Mouse (Mus musculus): ENCODE data around the gene Kif13a. TPM values are rescaled to one million over a fixed set of nuclear protein-coding genes. Genes with fewer than 3 reads are reported as not detected.

Gene Kif13a
- polyA plus RNA-seq, 1 experiment from 2014 or later, result 18.5 TPM

DNA sequence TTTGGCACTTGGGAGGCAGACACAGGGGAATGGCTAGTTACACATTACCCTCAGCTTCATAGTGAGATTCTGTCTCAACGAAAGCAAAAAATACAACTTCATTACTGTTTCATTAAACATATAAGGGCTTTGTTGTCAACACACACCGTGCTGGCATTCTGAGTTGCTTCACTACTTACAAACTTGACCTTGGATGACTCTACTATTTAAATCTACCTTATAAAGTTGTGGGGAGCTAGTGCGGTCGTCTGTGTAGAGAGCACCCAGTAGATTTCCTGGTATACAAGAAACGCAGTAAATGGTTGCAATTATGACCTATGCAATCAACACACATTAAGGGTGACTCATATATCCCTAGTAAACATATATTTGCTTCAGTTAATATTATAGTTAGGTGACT, 201.3 kb downstream of the Kif13a start:
- Histone ChIP-seq H3K4me1 (peaks cover 20% of the 10 kb centered on the region), H3K9ac (peak overlapping the region; percentile 53), H3K9me3 (no peaks in the 10 kb centered on the region), H3K4me2 (peak overlapping the region; percentile 57), H3K36me3 (replicated peaks) (no peaks in the 10 kb centered on the region), H3K27me3 (no peaks in the 10 kb centered on the region), H3K27ac (peak overlapping the region; percentile 71), H3K4me3 (replicated peaks) (peak overlapping the region; percentile 100)
- peak; percentile 25 for ATAC-seq (ENCODE audit: low FRiP score)
- WGBS, result 42% methylated on average over 5 of the region's 5 CpGs

DNA sequence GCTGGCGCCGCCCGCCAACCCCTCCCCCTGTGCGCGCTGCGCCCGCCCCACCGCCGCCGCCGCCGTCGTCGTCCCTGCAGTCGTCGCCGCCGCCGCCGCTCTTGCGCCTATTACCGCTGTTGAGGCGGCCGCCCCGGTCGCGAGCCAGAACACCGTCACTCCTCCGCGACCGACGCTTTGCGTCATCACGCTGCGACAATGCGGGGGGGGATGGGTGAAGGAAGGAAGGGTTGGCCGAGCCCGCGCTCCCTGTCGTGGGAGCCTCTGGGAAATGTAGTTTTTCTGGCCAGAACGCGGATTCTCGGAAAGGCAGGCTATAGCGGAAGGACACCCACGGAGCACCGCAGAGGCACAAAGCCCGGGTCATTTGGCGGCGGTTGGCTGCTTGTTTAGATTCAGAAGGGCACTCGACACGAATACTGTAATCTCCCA, 201.8 kb downstream of the Kif13a start, which contains the start of gene Nup153:
Nup153 (minus strand) TSS at position 104 of the 432 bp plus-strand sequence.
- WGBS, result under 1% methylated on average over 51 of the region's 51 CpGs
- no peaks in the 10 kb centered on the region for H3K9me3 ChIP-seq

DNA sequence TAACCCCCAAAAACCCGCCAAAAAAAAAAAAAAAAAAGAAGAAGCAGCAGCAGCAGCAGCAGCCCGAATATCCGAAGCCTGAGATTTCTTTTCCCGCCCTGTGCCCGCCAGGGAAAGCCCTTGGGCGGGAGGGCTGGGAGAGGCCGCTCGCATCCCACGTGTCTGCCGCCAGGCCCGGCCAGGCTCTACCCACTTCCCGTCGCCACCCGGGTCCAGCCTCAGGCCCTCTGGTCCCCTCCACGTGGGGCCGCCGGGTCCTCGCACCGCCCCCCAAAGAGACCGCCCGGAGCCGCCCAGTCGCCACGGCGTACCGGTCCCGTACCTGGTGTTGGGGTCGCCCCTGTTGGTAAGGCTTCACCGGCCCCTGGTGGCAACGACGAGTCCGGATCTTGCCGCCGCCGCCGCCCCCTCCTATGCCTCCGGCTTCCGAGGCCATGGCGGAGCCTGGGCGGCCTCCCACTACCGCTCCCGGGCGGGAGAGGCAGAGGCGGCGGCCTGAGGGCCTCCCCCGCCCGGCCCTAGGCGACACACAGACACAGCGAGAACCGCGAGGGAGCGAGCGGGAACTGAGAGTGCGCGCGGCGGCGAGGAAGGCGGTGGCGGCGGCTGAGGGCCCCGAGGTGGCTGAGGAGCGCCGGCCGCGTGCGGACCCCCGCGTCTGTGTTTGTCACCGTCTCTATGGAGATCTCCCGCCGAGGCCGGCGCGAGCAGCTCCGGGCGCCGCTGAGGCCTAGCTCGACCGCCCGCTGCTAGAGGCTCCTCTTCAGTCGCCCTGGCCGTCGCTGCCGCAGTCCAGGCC, 202.4 kb downstream of the Kif13a start:
- H3K9ac ChIP-seq, result peak overlapping the region; percentile 97
- H3K9me3 ChIP-seq, result no peaks in the 10 kb centered on the region
- H3K27ac ChIP-seq, result peak overlapping the region; percentile 96
- peak; percentile 87 for ATAC-seq (ENCODE audit: low FRiP score)
- peaks cover 20% of the 10 kb centered on the region for H3K4me1 ChIP-seq
- H3K4me2 ChIP-seq, result peak overlapping the region; percentile 70
- H3K4me3 ChIP-seq (replicated peaks), result peak overlapping the region; percentile 100
- H3K36me3 ChIP-seq (replicated peaks), result no peaks in the 10 kb centered on the region
- under 1% methylated on average over 82 of the region's 85 CpGs for WGBS
- no peaks in the 10 kb centered on the region for H3K27me3 ChIP-seq

More for the DNA sequence above, 201.8 kb downstream of the Kif13a start, which contains the start of gene Nup153:
- H3K4me2 ChIP-seq, result peak within 1 kb of the TSS; percentile 70
- peak; percentile 93 for ATAC-seq (ENCODE audit: low FRiP score)
- no peaks in the 10 kb centered on the region for H3K36me3 ChIP-seq (replicated peaks)
- peak within 1 kb of the TSS; percentile 96 for H3K27ac ChIP-seq
- H3K4me1 ChIP-seq, result peaks cover 20% of the 10 kb centered on the region
- H3K9ac ChIP-seq, result peak within 1 kb of the TSS; percentile 97
- no peaks in the 10 kb centered on the region for H3K27me3 ChIP-seq
- peak within 1 kb of the TSS; percentile 100 for H3K4me3 ChIP-seq (replicated peaks)

DNA sequence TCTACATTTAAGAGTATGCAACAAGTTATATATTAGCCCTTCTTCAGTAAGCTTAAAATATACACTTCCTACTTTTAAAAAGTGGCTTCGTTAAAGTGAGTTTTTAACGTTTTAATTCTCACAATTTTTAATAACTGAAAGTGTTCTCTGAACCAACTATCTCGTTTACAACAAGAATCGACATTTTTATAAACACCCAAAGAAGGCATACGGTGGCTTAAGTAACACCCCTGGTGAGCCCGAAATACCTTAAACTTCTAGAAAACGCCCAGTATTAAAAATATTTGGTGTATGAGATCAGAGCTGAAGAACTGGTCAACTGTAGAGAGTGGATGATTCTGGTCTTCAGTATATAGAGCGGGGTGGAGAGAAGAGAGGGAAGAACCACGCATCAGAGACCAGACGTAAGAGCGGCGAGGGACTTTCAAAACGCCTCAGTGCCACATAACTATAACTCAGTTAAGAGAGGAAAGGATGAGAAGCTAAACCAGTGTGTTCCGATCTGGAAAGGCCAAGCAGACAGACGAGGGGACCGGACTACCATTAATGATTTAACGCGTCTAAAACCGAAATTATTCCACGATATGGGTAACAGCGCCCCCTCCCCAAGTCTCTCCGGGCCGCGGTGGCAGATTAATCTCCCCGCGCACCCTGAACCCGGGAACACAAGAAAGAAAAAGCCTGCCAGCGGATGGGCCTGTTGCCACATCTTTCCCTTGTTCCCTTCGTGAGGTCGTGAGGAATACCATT, 203.2 kb downstream of the Kif13a start:
- no peaks in the 10 kb centered on the region for H3K27me3 ChIP-seq
- peak overlapping the region; percentile 100 for H3K4me3 ChIP-seq (replicated peaks)
- peak overlapping the region; percentile 70 for H3K4me2 ChIP-seq
- under 1% methylated on average over 30 of the region's 30 CpGs for WGBS
- H3K36me3 ChIP-seq (replicated peaks), result no peaks in the 10 kb centered on the region
- peak overlapping the region; percentile 96 for H3K27ac ChIP-seq
- ATAC-seq (ENCODE audit: low FRiP score), result no peak
- peaks cover 22% of the 10 kb centered on the region for H3K4me1 ChIP-seq
- H3K9me3 ChIP-seq, result no peaks in the 10 kb centered on the region
- H3K9ac ChIP-seq, result peak overlapping the region; percentile 97

DNA sequence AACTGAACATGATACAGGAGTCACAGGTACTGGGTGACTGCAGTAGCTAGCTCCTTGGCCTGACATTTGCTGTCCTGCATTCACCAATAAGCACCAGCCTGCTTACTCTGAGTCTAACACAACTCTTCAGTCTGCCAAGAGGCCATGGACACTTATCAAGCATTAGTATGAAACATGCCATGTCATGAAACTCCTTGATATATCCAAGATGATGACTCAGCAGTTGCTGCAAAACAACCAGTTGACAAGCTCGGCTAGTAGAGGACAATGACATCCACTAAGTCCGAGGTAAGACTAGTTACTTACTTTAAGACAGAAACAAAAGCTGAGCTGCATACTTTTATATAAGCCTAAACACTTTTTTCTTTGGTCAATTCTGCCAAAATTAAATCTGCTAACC, 204.4 kb downstream of the Kif13a start:
- Histone ChIP-seq H3K4me1 (peaks cover 22% of the 10 kb centered on the region), H3K9me3 (no peaks in the 10 kb centered on the region), H3K4me2 (peak overlapping the region; percentile 42), H3K9ac (no peak overlapping the region), H3K27ac (no peak overlapping the region), H3K4me3 (replicated peaks) (peak overlapping the region; percentile 12; the same call in 1 of the 2 replicates), H3K36me3 (replicated peaks) (no peaks in the 10 kb centered on the region), H3K27me3 (no peaks in the 10 kb centered on the region)
- ATAC-seq (ENCODE audit: low FRiP score), result no peak
- WGBS, result 26% methylated on average over 2 of the region's 2 CpGs

DNA sequence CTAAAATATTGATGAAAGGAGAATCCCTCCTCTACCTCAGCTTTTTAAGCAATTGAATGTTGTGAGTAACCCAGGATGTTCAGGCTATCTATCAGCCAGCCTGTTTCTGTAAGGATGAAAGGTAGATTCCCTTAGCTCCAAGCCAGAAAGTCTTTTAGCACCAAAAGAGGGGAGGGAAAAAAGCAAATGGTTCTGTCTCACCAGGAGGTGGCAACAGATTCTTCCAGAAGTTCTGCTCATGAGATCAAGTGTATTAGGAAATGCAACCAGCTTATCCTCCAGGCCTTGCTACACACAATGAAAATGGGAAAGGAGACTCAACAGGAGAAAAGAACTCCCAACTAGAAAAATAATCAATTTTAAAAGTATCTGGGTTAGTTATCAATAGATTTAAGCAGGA, 205.3 kb downstream of the Kif13a start:
- no peaks in the 10 kb centered on the region for H3K9me3 ChIP-seq
- ATAC-seq (ENCODE audit: low FRiP score), result no peak
- H3K36me3 ChIP-seq (replicated peaks), result no peaks in the 10 kb centered on the region
- no peak overlapping the region for H3K27ac ChIP-seq
- H3K4me2 ChIP-seq, result no peak overlapping the region
- no peak overlapping the region for H3K4me3 ChIP-seq (replicated peaks)
- H3K27me3 ChIP-seq, result no peaks in the 10 kb centered on the region
- no peak overlapping the region for H3K9ac ChIP-seq
- peaks cover 26% of the 10 kb centered on the region for H3K4me1 ChIP-seq

DNA sequence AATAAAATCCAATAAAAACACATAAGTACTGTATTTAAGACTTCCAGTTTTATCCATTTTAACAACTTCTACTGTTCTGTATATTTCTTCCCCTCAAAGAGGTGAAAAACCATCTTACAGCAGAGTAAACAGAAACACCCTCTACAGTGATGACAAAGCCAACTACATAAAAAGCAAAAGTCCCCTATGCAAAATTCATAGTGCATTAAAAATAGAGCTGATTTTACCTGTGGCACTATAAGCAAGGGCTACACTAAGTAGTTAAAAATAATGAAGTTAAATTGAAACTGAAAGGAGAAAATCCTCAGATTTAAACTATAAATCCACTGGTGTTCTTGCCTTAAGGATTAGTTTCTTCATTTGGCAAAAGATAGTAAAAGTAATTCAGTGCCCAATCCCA, 208.7 kb downstream of the Kif13a start:
- peaks cover 23% of the 10 kb centered on the region for H3K4me1 ChIP-seq
- no peaks in the 10 kb centered on the region for H3K27me3 ChIP-seq
- H3K4me3 ChIP-seq (replicated peaks), result no peak overlapping the region
- ATAC-seq (ENCODE audit: low FRiP score), result no peak
- no peak overlapping the region for H3K4me2 ChIP-seq
- H3K36me3 ChIP-seq (replicated peaks), result peaks cover 8% of the 10 kb centered on the region
- no peaks in the 10 kb centered on the region for H3K9me3 ChIP-seq
- H3K9ac ChIP-seq, result no peak overlapping the region
- no peak overlapping the region for H3K27ac ChIP-seq

DNA sequence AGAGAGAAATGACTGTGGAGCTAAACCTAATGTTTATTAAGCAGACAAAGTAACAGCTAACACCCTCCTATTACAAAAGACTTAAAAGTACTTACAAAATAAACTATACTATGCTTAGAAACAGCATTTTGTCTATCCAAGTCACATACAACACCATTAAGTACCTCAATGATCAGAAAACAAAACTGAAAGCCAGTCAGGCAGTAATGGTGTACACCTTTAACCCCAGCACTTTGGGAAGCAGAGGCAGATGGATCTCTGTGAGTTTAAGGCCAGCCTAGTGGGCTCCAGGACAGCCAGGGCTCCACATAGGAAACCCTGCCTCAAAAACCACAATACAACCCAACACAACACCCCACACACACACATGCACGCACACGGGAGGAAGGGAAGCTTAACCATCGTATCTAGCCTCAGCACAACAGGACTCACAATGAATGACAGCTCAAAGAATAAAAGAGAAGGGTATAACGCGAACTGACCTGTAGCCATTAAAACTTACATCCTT, 210.7 kb downstream of the Kif13a start:
- H3K9ac ChIP-seq, result no peak overlapping the region
- H3K36me3 ChIP-seq (replicated peaks), result peaks cover 14% of the 10 kb centered on the region
- no peak overlapping the region for H3K4me2 ChIP-seq
- ATAC-seq (ENCODE audit: low FRiP score), result no peak
- H3K4me3 ChIP-seq (replicated peaks), result no peak overlapping the region
- H3K27ac ChIP-seq, result no peak overlapping the region
- no peaks in the 10 kb centered on the region for H3K27me3 ChIP-seq
- H3K4me1 ChIP-seq, result peaks cover 6% of the 10 kb centered on the region; the same call in 1 of the 2 replicates
- H3K9me3 ChIP-seq, result no peaks in the 10 kb centered on the region
- 77% methylated on average over 5 of the region's 5 CpGs for WGBS

DNA sequence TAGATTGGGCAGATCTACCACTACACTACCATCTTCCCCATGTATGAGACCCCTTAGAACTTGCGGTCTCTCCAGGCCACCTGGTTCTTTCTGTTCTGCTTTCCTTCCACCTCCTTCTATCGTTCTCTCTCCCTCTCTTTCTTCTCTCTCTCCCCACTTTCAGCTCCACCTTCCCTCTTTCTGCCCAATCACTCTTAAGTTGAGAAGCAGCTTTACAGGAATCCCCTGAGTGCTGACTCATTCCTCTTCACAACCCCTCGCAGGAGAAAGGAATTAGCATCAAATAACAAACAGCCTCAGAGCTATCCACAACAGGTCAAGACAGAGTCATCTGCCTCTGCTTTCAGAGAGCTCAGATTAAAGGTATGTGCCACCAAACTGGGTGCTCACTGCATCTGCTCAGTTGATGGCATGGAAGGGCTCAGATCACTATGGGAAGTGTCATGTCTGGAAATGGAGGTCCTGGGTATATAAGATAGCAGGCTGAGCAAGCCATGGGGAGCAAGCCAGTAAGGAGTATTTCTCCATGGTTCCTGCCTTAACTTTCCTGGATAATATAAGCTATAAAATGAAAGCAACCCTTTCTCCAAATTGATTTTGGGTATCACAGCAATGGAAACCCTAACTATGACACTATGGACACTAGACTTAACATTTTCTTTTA, 213.6 kb downstream of the Kif13a start:
- no peak for ATAC-seq (ENCODE audit: low FRiP score)
- H3K27me3 ChIP-seq, result no peaks in the 10 kb centered on the region
- H3K4me1 ChIP-seq, result peaks cover 4% of the 10 kb centered on the region; the same call in 1 of the 2 replicates
- H3K36me3 ChIP-seq (replicated peaks), result peaks cover 36% of the 10 kb centered on the region
- no peak overlapping the region for H3K27ac ChIP-seq
- no peak overlapping the region for H3K4me3 ChIP-seq (replicated peaks)
- H3K9ac ChIP-seq, result no peak overlapping the region
- 71% methylated on average over 3 of the region's 3 CpGs for WGBS
- H3K9me3 ChIP-seq, result no peaks in the 10 kb centered on the region
- H3K4me2 ChIP-seq, result no peak overlapping the region

DNA sequence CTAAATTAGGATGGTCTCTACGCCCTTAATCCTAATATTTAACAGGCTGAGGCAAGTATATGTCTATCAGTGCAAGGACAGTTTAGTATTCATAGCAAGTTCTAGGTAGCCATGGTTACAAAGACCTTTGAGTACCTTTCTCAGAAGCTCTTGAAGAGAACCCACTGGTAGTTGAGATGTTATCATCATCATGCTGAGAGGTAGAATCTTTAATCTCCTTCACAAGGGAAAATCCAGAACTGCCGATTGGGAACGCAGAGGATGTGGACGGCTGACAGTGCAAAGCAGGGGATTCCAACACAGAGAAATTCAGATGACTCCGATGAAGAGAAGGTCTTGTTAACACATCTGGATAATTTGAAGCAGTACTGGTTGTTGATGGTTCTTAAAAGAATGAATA, 216.2 kb downstream of the Kif13a start:
- no peak overlapping the region for H3K27ac ChIP-seq
- H3K27me3 ChIP-seq, result no peaks in the 10 kb centered on the region
- no peak overlapping the region for H3K9ac ChIP-seq
- no peaks in the 10 kb centered on the region for H3K9me3 ChIP-seq
- no peaks in the 10 kb centered on the region for H3K4me1 ChIP-seq
- 86% methylated on average over 5 of the region's 5 CpGs for WGBS
- peaks cover 52% of the 10 kb centered on the region for H3K36me3 ChIP-seq (replicated peaks)
- no peak overlapping the region for H3K4me2 ChIP-seq
- ATAC-seq (ENCODE audit: low FRiP score), result no peak
- H3K4me3 ChIP-seq (replicated peaks), result no peak overlapping the region

DNA sequence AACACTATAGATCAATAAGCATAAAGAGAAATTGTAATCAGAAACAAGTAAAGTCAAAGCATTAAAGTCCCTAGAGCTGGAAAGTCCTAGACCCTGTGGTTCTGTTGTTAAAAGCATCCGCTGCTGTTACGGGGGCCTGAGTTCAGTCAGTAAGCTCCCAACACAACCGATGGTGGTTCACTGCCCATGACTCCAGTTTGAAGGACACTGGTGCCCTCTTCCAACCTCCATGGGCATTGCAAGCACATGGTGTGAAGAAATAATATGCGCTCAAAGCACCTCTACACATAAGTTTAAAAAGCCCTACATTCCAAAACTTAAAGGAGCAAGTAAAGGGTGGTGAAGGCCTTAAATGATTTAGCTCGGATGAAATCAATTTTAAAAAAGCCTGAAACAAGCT, 226.5 kb downstream of the Kif13a start:
- Histone ChIP-seq H3K27ac (no peak overlapping the region), H3K4me3 (replicated peaks) (no peak overlapping the region), H3K9me3 (no peaks in the 10 kb centered on the region), H3K36me3 (replicated peaks) (peaks cover 34% of the 10 kb centered on the region), H3K9ac (no peak overlapping the region), H3K4me2 (no peak overlapping the region), H3K27me3 (no peaks in the 10 kb centered on the region), H3K4me1 (no peaks in the 10 kb centered on the region)
- ATAC-seq (ENCODE audit: low FRiP score), result no peak
- 83% methylated on average over 5 of the region's 5 CpGs for WGBS

DNA sequence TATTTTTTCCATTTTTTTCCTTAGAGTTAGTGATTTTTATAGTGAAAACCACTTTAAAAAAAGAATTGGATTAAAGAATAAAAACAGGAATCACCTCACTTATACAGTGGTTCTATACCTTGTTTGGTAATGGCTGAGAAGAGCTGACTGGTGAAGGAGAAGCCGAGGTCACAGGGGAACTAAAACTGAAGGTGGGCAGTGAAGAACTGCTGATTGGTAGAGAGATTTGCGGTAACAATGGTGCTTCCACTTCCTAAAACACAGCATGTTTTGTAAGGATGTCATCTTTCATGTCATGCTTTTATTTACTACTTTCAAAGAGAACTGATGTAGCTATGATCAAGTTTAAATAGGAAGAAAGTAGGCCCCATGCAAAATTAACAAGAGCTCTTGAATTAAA, 228.2 kb downstream of the Kif13a start:
- Histone ChIP-seq H3K36me3 (replicated peaks) (peaks cover 29% of the 10 kb centered on the region), H3K4me2 (no peak overlapping the region), H3K27ac (no peak overlapping the region), H3K27me3 (no peaks in the 10 kb centered on the region), H3K4me1 (no peaks in the 10 kb centered on the region), H3K9ac (no peak overlapping the region), H3K4me3 (replicated peaks) (no peak overlapping the region), H3K9me3 (no peaks in the 10 kb centered on the region)
- WGBS, result 86% methylated on average over 2 of the region's 2 CpGs
- no peak for ATAC-seq (ENCODE audit: low FRiP score)
